Mouse (Mus musculus) monocyte, adult 5-6 weeks (primary cell): ENCODE measurements around the gene Pard3. TPM values are rescaled to one million over a fixed set of nuclear protein-coding genes. Genes with fewer than 3 reads are reported as not detected.

Experiments used
- ATAC-seq: fragments of 153-309, 156-312 bp; replicated peaks from 2 replicates; pipeline ENCODE4 v1.8.0; 2017; ENCODE audit warnings: mild to moderate bottlenecking; ENCODE audit not compliant: low TSS enrichment, insufficient number of reproducible peaks, severe bottlenecking, poor library complexity, low FRiP score
- total RNA-seq: library from RNA; stranded (forward); fragments of 200-1000, 200-491, 200-594 nt; gene quantifications from 3 replicates; pipeline ENCODE4 v1.2.3, GENCODE M21; 2017

Gene Pard3
- total RNA-seq, 1 experiment from 2014 or later: not detected

DNA sequence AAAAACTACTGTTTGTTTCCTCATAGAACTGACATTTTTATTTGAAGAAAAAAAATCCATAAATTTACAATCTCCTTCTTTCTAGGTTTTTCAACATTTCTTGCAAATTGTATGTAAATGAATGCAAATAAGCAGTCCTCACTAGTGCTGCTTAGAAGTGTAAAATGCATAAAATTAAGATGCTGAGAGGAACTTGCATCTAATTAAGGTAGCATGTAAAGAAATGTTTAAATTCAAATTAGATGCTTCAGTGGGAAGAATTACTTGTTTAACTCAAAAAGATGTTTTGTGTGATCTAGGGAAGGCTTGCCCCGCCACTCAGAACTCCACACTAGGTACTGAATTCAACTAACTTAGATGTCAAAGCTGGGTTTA is 472.1 kb downstream of the Pard3 start:
- no peak for ATAC-seq

DNA sequence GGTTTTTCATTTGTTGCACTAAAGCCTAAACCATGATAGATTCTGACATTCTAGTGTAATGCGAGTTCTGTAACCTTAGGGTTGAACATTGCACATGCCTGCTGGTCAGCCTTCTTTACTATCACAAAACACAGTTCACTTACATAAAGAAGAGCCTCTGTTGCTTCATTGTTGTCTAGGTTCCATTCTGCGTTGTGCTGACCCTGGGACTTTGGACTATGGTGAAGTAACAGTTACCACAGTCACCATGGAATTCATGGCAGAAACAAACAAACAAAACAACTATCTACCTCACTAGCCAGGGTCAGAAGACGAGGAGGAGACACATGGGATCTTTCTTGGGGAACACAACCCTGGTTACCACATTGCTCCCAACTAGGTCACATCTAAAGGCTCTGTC is 476.1 kb downstream of the Pard3 start:
- no peak for ATAC-seq

- ATAC-seq: 0 out of 2 replicates have a peak, but pooled peaks have one; percentile 24
These were observed 476.6 kb downstream of the Pard3 start for GRCm38 (mm10) chr8:127540273-127540672.

DNA sequence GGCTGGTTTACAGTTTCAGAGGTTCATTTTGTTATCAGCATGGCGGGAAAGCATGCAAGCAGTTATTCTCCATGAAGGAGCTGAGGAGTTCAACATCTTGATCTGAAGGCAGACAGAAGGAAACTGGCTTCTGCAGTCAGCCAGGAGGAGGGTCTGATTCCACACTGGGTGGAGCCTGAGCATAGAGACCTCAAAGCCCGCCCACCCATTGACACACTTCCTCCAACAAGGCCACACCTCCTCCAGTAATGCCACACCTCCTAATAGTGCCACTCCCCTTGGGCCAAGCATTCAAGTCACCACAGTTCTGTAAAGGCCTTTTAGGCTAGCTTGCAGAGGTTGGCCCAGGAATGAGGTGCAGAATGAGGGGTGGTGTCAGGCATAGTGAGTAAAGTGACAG is 478.5 kb downstream of the Pard3 start:
- no peak for ATAC-seq

- ATAC-seq: no peak
These were observed 480.0 kb downstream of the Pard3 start for GRCm38 (mm10) chr8:127543676-127544075.

- no peak for ATAC-seq
These were observed 482.5 kb downstream of the Pard3 start for GRCm38 (mm10) chr8:127546161-127546560.

DNA sequence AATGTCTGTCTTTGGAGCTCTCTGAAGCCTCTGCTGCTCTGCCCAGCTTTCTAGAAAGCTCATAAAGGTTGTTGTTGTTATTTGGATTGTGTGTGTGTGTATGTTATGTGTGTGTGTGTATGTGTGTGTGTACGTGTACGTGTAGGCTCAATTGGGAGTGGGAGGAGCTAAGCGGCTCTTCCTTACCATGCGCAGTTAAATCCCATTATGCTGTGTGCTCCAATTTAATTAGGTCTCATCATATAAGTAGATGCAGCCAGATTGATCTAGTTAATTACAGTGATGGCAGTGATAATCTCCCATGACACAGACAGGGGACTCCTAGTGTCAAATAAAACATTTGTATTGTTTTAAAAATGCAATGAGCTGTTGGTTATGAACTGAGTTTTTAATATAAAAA is 487.2 kb downstream of the Pard3 start:
- no peak for ATAC-seq

- ATAC-seq: no peak
These were observed 488.5 kb downstream of the Pard3 start for GRCm38 (mm10) chr8:127552161-127552595.

- no peak for ATAC-seq
These were observed 489.1 kb downstream of the Pard3 start for GRCm38 (mm10) chr8:127552836-127553235.

- no peak for ATAC-seq
These were observed 489.9 kb downstream of the Pard3 start for GRCm38 (mm10) chr8:127553582-127553981.

- no peak for ATAC-seq
These were observed 492.1 kb downstream of the Pard3 start for GRCm38 (mm10) chr8:127555795-127556194.

GRCm38 (mm10) chr8:127556964-127557363 is 493.3 kb downstream of the Pard3 start:
- ATAC-seq: no peak

- no peak for ATAC-seq
These were observed 493.9 kb downstream of the Pard3 start for GRCm38 (mm10) chr8:127557566-127557965.

GRCm38 (mm10) chr8:127563634-127564033 is 499.9 kb downstream of the Pard3 start:
- ATAC-seq: no peak

GRCm38 (mm10) chr8:127564426-127564825 is 500.7 kb downstream of the Pard3 start:
- ATAC-seq: no peak

DNA sequence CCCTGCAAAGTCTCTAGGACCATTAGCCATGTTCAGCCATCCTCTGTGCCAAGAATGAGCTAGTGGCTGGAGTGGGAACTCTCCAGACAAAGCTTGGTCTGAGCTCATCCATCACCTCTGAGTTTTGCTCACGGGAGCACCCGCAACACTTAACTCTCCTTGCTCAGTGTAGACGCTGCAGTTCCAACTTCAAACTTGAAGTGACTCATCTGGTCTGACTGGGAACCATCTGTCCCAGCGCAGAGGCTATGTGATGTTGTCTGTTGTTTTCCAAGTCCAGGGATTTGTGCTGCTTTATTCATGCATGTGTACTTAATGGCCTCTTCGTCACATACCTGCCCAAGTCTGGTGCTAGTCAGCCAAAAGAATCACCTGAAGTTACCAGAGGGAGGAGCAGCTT is 505.5 kb downstream of the Pard3 start:
- no peak for ATAC-seq

GRCm38 (mm10) chr8:127570527-127570926 is 506.8 kb downstream of the Pard3 start:
- ATAC-seq: no peak

GRCm38 (mm10) chr8:127572493-127572892 is 508.8 kb downstream of the Pard3 start:
- no peak for ATAC-seq

DNA sequence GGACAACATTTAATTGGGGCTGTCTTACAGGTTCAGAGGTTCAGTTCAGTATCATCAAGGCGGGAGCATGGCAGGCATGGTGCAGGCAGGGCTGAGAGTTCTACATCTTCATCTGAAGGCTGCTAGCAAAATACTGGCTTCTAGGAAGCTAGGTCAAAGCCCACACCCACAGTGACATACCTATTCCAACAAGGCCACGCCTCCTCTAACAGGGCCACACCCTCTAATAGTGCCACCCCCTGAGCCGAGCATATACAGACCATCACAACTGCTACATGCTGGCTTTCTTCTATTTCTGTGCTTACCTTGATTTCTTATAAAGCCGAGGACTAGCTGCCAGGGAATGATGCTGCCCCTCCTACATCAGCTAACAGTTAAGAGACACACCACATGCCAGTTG is 513.0 kb downstream of the Pard3 start:
- no peak for ATAC-seq

GRCm38 (mm10) chr8:127577656-127578055 is 514.0 kb downstream of the Pard3 start:
- ATAC-seq: no peak

DNA sequence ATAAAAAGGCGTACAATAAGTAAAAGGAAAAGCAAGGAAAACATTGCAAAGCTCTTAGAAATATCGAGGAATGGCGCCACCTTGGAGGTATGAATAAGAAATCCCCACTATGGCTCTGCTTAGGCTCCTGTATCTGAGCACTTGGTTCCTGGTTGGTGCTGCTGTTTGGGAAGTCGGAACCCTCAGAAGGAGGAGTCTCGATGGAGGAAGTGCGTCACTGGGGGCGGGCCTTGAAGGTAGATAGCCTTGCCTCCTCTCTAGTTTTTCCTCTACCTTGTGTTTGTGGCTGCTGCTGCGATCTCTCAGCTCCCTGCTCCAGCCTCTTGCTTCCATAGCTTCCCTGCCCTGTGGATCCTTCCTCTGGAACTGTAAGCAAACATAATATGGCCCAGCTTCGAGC is 515.7 kb downstream of the Pard3 start:
- ATAC-seq: no peak
